Mouse (Mus musculus) ZHBTc4 (cell line): ENCODE data around the gene Ogfrl1.
"Not testable (repeated sequence)": the region's sequence is repeated elsewhere in the genome, so short reads cannot be mapped to it uniquely, and the experiment has no call there.

ENCODE experiments used
- DNase-seq: peaks from one replicate; pipeline ENCODE4 v3.0.0-alpha.2; 2011; ENCODE audit warnings: low read depth, low spot score

Ogfrl1 gene

GRCm38 (mm10) chr1:23397623-23398022, at the start of gene Ogfrl1:
Ogfrl1 (minus strand) TSS chr1:23397772.
- no peak for DNase-seq

GRCm38 (mm10) chr1:23445736-23446424, 48.3 kb upstream of the Ogfrl1 start:
- no peak for DNase-seq

- DNase-seq, result no peak
Measured at GRCm38 (mm10) chr1:23433612-23434011, 36.0 kb upstream of the Ogfrl1 start.

DNA sequence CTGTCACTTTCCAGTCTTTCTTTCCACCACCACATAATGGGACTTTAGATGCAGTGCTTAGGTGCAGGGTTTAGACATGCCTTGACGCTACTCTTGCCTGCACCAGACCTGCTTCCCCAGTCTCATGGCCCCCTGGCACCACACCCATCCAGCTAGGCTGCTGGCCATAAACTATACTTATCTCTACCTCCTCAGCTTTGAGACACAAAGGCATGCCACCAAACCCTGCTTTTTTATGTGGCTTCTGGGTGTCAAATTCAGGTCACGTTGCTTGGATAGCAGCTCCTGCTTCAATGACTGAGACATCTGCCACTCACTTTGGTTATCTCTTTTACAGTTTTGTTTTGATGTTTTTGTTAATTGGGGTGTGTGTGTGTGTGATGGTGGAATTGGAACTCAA, 28.9 kb upstream of the Ogfrl1 start:
- DNase-seq, result no peak

DNA sequence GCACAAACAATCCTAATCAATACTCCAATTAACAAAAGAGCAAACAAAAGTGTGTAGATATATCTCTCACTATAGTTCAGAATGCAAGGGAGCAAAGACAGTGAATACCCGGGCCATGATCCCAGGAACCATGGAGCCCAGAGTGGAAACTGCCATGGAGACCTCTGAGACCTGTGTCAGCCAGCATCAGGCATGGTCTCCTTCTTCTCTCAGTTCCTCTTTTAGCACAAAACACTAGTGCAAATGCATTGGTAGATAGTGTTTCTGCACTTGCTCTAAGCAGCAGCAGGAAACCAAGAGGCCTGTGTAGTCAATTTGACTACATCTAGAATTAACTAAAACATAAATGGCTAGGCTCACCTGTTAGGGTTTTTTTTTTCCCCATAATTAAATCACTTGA, 21.4 kb upstream of the Ogfrl1 start:
- DNase-seq, result no peak

DNA sequence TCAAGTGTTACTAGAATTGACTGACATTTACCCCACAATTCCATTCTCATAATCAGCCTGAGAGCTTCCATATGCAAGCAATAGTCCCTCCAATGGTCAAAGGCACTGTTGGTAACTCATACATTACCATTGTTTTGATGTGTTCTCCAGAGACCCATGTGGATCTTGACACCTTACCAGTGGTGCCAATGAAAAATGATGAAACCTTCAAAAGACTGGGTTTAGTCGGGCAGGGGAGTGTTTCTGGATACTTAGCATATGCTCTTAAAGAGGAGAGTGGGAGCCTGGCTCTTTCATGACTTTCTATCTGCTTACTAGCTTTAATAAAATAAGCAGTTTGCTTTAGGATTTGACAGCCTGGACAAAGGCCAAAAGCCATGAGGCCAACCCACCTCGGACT, 20.5 kb upstream of the Ogfrl1 start:
- DNase-seq, result no peak

DNA sequence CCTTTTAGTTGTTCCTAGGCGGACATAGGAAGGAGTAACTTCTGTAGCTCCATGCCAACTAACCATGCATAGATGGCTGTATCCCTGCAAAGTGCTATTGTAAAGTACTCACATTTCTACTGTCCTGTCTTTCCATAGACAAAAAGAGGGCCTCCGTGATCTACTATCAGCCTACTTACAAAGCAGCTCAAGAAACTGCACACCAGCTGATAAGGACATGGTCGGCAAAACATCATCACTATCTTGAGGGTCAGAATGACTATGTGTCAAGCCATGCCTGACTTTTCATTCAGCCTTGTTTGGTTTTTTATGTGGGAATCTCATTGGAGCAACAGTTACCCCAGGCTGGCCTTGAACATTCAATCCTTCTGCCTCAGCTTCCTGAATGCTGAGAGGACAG, 20.0 kb upstream of the Ogfrl1 start:
- no peak for DNase-seq

DNA sequence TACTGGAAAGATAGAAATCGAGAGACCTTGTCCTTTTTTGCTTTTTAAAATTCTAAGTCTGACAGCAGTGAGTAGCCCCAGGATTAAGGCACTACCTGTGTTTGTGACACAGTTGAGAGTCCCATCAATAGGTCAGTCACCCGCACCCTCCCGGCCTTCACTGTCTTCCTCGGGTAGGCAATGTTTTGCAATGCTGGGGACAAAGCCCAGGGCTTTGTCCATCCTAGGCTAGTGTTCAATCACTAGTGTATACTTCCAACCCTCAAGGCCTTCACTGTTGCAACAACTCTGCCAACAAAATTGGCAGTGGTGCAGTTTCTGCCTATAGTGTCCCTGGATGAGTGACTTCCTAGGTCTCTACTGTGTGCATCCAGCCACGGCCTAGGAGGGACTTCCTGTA, 14.0 kb upstream of the Ogfrl1 start:
- DNase-seq, result no peak

DNA sequence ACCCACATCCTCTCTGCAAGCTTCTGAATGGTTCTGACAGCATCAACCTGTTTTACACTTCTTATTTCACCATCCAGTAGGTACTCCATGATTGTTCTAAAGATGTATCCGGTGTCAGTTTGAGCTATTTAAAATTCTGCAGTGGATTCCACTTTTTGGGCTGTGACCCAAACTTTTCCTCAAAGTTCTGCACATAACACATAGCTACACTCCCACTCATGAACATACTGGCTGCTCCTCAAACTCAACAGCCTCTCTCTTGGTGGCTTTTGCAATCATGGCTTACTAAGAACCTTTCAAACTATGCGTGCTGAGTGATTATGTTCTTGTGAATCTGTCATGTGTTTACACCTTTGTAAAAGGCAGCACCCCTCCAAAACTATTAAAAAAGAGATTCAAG, 12.4 kb upstream of the Ogfrl1 start:
- no peak for DNase-seq

GRCm38 (mm10) chr1:23402401-23402800, 4.8 kb upstream of the Ogfrl1 start:
- DNase-seq, result no peak

DNA sequence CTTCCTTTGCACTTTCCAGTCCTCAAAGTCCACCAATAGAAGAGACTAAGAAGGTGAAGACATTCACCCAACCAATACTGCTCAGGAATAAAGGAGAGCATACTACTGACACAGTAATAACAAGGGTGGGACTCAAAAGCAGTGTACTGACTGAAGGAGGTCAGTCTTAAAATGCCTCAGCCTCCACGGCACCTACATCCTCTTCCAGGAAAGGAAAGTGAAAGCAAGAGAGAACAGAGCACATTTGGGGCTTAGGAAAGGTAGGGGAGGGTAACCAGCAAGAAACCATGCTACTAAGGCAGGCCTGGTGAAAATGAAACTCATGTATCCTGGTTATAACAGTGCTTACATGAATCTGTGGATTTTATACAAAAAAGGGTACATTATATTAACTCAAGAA, 2.0 kb upstream of the Ogfrl1 start:
- DNase-seq, result no peak

DNA sequence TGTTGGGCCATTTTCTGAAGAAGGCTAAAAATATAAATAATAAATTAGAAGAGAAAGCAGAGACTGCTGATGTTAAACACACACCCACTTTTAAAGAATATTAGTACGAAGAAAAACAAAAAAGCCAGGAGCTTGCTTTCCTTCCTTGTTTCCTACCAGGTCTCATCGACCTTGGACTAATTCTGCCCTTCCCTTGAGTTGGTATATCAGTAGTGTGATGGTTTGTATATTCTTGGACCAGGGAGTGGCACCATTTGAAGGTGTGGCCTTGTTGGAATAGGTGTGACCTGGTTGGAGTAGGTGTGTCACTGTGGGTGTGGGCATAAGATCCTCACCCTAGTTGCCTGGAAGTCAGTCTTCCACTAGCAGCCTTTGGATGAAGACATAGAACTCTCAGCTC, 3.2 kb downstream of the Ogfrl1 start:
- DNase-seq, result not testable (repeated sequence)

DNA sequence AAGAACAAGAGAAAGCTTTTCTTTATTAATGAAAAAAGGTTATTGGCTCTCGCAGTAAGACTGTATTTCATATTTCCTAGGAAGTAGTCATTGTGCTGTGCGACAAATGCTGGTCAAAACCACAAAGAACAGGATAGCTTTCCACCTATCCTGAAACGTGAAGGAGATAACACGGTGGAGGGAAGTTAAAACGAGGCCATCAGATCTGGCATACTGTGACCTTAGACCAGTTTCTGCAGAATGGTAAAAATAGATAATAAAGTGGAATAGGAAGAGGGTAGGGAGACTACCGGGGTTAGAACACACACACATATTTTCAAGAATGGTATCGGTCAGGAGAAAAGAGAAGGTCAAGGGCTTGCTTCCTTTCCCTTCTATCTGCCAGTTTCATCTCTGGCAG, 5.8 kb downstream of the Ogfrl1 start:
- DNase-seq, result no peak

- DNase-seq, result no peak
Measured at GRCm38 (mm10) chr1:23384326-23384725, 13.2 kb downstream of the Ogfrl1 start.

DNA sequence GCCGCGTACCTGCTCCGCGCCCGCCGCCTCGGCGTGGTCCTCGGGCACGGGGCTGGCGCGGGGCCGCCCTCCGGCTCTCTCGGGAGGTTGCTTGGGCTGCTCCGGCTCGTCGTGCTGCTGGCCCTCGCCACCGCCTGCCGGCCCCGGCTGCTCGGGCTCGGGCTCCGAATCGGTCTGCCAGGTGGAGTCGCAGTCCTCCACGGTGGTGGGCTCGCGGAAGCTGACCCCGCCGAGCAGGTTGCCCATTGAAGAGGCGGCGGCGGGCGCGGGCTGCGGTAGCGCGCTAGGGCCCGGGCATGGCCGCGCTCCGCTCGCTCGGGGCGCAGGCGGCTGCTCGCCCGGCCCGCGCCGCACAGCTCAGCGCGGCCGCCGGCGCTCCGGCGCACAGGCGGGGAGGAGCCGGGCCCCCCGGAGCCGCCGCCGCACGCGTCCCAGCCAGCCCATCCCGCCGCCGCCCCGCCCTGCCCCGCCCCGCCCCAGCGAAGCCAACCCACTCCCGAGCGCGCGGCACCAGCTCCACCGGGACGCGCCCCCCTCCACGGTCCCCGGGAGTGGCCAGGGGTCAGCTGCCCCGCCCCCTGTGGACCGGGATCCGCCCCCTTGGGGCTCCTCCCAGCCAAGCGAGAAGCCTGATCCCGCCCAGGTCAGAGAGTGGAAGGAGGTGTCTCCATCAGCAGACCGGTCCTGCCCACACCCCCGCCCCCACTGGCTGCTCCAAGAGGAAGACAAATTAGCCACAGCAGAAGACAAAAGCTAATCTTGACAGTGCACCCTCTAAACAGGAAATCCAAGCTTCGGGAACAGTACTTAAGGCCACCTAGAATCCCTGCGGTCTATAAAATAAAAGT, 14.5 kb downstream of the Ogfrl1 start:
- DNase-seq, result peak; percentile 97

DNA sequence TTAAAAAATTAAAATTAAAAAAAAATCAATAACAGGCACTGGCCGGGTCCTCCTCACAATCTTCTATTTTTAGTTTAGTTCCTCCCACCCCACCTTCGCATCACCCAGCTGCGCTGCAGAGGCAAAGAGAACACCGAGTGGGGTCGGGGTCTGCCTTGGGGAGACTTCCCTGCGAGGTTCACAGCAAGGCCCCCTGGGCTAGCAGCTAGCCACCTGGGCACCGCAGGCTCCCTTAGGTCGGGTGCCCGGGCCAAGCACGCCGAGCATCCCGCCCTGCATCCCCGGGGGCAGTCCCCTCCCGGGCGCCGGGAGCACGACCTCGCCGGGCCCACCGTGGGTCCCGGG, 15.1 kb downstream of the Ogfrl1 start:
- peak; percentile 38 for DNase-seq

- no peak for DNase-seq
Measured at GRCm38 (mm10) chr1:23382037-23382436, 15.5 kb downstream of the Ogfrl1 start.

DNA sequence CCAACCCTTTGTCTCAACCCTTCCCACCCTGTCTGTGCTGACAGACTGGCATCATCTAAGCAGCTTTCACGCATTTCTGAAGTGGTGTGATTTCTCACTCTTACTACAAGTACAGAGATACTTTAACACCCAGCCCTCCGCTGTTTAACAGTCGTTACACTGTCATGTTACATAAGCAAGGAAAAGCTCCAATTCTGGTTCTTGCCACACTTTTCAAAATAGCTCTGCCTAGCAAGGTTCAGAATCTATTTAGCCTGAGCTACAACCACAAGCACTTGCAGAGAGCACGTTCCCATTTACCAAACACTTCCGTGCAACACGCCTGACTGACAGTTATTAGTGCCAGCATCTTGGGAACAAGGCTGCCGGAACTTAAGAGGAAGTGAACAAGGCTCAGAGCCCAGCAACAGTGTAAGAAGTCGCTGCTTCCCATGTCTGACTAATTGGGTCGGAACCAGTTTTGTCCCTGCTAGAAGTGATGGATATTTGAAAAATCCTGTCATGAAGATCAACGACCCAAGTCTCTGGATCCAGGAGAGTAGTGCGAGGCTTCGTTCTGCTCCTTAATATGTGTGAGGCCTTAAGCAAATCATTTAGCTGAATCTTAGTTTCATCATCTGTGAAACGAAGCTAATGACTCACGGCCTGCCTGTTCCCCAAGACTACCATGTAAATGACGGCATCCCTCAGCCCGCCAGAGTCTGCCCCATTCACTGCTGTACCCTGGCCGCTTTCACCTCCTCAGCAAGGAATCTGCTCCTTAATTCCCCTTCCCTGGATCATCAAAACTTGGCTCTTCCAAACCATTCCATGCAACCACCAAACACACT, 17.4 kb downstream of the Ogfrl1 start:
- no peak for DNase-seq

DNA sequence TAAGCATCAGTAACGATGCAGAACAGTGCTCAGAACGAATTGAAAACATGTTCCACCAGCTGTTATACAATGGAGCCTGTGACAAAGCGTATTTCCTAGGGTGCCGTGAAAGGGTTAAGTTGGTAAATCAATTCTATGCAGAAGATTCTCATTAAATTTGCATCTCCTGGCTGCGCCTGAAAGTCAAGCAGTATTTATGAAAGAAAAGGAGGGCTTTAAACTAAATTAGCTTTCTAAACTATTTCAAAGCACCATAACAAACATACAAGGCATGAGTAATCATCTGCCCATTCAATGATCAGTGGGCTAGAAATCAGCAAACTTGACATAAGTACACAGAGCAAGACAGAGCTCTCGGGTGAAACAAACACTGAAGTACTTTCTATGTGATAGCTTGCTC, 18.3 kb downstream of the Ogfrl1 start:
- DNase-seq, result no peak

GRCm38 (mm10) chr1:23377572-23377971, 20.0 kb downstream of the Ogfrl1 start:
- no peak for DNase-seq

GRCm38 (mm10) chr1:23374156-23374555, 23.4 kb downstream of the Ogfrl1 start:
- DNase-seq, result no peak

GRCm38 (mm10) chr1:23365614-23366013, 32.0 kb downstream of the Ogfrl1 start:
- DNase-seq, result no peak
